Mouse (Mus musculus) kidney, embryonic 15.5 days (tissue): ENCODE results near the gene Phlpp2. TPM values are rescaled to one million over a fixed set of nuclear protein-coding genes. Genes with fewer than 3 reads are reported as not detected.

Experiments used
- polyA plus RNA-seq: library from polyadenylated mRNA; unstranded; fragments of >200 nt; fragmentation: Nextera tagmentation; extraction: Ambion mirVana; gene quantifications from 2 replicates; pipeline ENCODE4 v1.2.1, GENCODE M21; 2015

Phlpp2 gene
- polyA plus RNA-seq, 1 experiment from 2014 or later: 3.5 TPM

Other genes with a start within 250 kb of the Phlpp2 start
- 136 and 141 TPM in 2 replicates for gene Ist1, start 175.3 kb upstream of the Phlpp2 start, polyA plus RNA-seq
- 28.1 and 31.6 TPM in 2 replicates for gene Zfp821, start 163.0 kb upstream of the Phlpp2 start, polyA plus RNA-seq
- 7.3 and 7.9 TPM in 2 replicates for gene Atxn1l, start 130.8 kb upstream of the Phlpp2 start, polyA plus RNA-seq
- 45.4 TPM in 2 replicates for gene Ap1g1, start 90.0 kb upstream of the Phlpp2 start, polyA plus RNA-seq
- gene Marveld3, start 93.7 kb downstream of the Phlpp2 start, polyA plus RNA-seq: 3.1 and 3.7 TPM in 2 replicates
- gene Tat, start 121.9 kb downstream of the Phlpp2 start, polyA plus RNA-seq: not detected in 2 replicates
- gene Chst4, start 171.2 kb downstream of the Phlpp2 start, polyA plus RNA-seq: 0.16 and 0.30 TPM in 2 replicates
- 7.5 and 8.1 TPM in 2 replicates for gene Zfp612, start 211.2 kb downstream of the Phlpp2 start, polyA plus RNA-seq
- not detected in 2 replicates for gene Gm21964, start 232.7 kb downstream of the Phlpp2 start, polyA plus RNA-seq
- not detected in 2 replicates for gene Gm17720, start 234.2 kb downstream of the Phlpp2 start, polyA plus RNA-seq